Mouse (Mus musculus): ENCODE measurements around the gene Cops3. TPM values are rescaled to one million over a fixed set of nuclear protein-coding genes. Genes with fewer than 3 reads are reported as not detected.

The Cops3 gene
- 151 and 163 TPM in 2 replicates for polyA plus RNA-seq (2015; fragmentation: Nextera tagmentation; extraction: Ambion mirVana)

GRCm38 (mm10) chr11:59839459-59840126 is at the start of gene Cops3:
Cops3 (minus strand) TSS chr11:59839838.

GRCm38 (mm10) chr11:59839008-59839458 is 605 bp downstream of the Cops3 start, which contains the start of gene Nt5m:
Nt5m (plus strand) TSS chr11:59839447.

GRCm38 (mm10) chr11:59809670-59810474 is 29.8 kb downstream of the Cops3 start, which contains the start of gene Flcn:
Flcn (minus strand) TSS chr11:59810016.

GRCm38 (mm10) chr11:59787199-59787781 is 52.3 kb downstream of the Cops3 start, which contains the start of gene Pld6:
Pld6 (minus strand) TSS chr11:59787645.

Other genes with a start within 250 kb of the Cops3 start
- not detected in 2 replicates for gene Olfr223, start 246.5 kb downstream of the Cops3 start, polyA plus RNA-seq (2015; fragmentation: Nextera tagmentation; extraction: Ambion mirVana)
- gene Mprip, start 178.5 kb downstream of the Cops3 start, polyA plus RNA-seq (2015; fragmentation: Nextera tagmentation; extraction: Ambion mirVana) = 50.1 and 52.9 TPM in 2 replicates
- 3.6 and 8.9 TPM in 2 replicates for gene Pld6, start 52.2 kb downstream of the Cops3 start, polyA plus RNA-seq (2015; fragmentation: Nextera tagmentation; extraction: Ambion mirVana)
- 17.0 and 35.9 TPM in 2 replicates for gene Flcn, start 29.8 kb downstream of the Cops3 start, polyA plus RNA-seq (2015; fragmentation: Nextera tagmentation; extraction: Ambion mirVana)
- gene Nt5m, start 391 bp downstream of the Cops3 start, polyA plus RNA-seq (2015; fragmentation: Nextera tagmentation; extraction: Ambion mirVana) = 36.9 and 57.5 TPM in 2 replicates
- 31.6 and 50.5 TPM in 2 replicates for gene Med9, start 108.4 kb upstream of the Cops3 start, polyA plus RNA-seq (2015; fragmentation: Nextera tagmentation; extraction: Ambion mirVana)
- 8.8 and 15.5 TPM in 2 replicates for gene Rasd1, start 125.1 kb upstream of the Cops3 start, polyA plus RNA-seq (2015; fragmentation: Nextera tagmentation; extraction: Ambion mirVana)
- 20.9 and 27.5 TPM in 2 replicates for gene Pemt, start 206.7 kb upstream of the Cops3 start, polyA plus RNA-seq (2015; fragmentation: Nextera tagmentation; extraction: Ambion mirVana)

All from adrenal gland, postnatal 0 days (tissue).